Mouse (Mus musculus) erythroblast, embryonic 14.5 days (primary cell): ENCODE results near the gene Gpr65.

ENCODE experiments used
- GATA1 ChIP-seq: IDR thresholded peaks from 2 replicates; pipeline ENCODE4 v1.6.1; 2012; ENCODE audit warnings: low read length, inconsistent platforms, mixed read lengths
- TAL1 ChIP-seq: IDR thresholded peaks from 3 replicates; pipeline ENCODE4 v1.6.1; 2012; ENCODE audit warnings: low read length, inconsistent platforms, mixed read lengths

GRCm38 (mm10) chr12:98259518-98259852 is 8.9 kb upstream of the Gpr65 start:
- no peak for TF ChIP-seq GATA1
- TF ChIP-seq TAL1, result no peak
